Mouse (Mus musculus) kidney, postnatal 0 days (tissue): Measurements from ENCODE around the gene Cnot11. TPM values are rescaled to one million over a fixed set of nuclear protein-coding genes. Genes with fewer than 3 reads are reported as not detected.

Source experiments
- ATAC-seq: fragments of 200-750 bp; cut with Nextera tagmentation; replicated peaks from 2 replicates; pipeline ENCODE4 v1.8.0; 2017; ENCODE audit warnings: low read depth, moderate number of reproducible peaks, moderate TSS enrichment, moderate library complexity; ENCODE audit not compliant: low FRiP score
- DNase-seq: peaks from one replicate; pipeline ENCODE4 v3.0.0-alpha.2; 2016; ENCODE audit warnings: low spot score
- H3K27ac ChIP-seq: fragments of 300-500 bp; sonication (generic); 2 replicates; pipeline ENCODE4 v1.5.1; 2014; ENCODE audit warnings: mild to moderate bottlenecking
- H3K27me3 ChIP-seq: fragments of 300-500 bp; sonication (generic); 2 replicates; pipeline ENCODE4 v1.6.1; 2014; ENCODE audit warnings: low read length, mixed read lengths; ENCODE audit not compliant: insufficient read depth
- H3K36me3 ChIP-seq: fragments of 300-500 bp; sonication (generic); 2 replicates; pipeline ENCODE4 v1.6.1; 2014; ENCODE audit warnings: low read length, mixed read lengths; ENCODE audit not compliant: insufficient read depth
- H3K4me1 ChIP-seq: fragments of 300-500 bp; sonication (generic); replicated peaks from 2 replicates; pipeline ENCODE4 v1.6.1; 2014; ENCODE audit warnings: antibody characterized with exemption, low read length, mixed read lengths; ENCODE audit not compliant: insufficient read depth
- H3K4me2 ChIP-seq: fragments of 300-500 bp; sonication (generic); 2 replicates; pipeline ENCODE4 v1.6.1; 2014; ENCODE audit warnings: mild to moderate bottlenecking, low read length, moderate library complexity, mixed read lengths
- H3K4me3 ChIP-seq: fragments of 300-500 bp; sonication (generic); replicated peaks from 2 replicates; pipeline ENCODE4 v1.5.1; 2014; ENCODE audit warnings: low read depth, low read length
- H3K9ac ChIP-seq: fragments of 300-500 bp; sonication (generic); 2 replicates; pipeline ENCODE4 v1.6.1; 2014; ENCODE audit warnings: low read depth, low read length
- H3K9me3 ChIP-seq: fragments of 300-500 bp; sonication (generic); replicated peaks from 2 replicates; pipeline ENCODE4 v1.6.1; 2016; ENCODE audit warnings: low read length, inconsistent platforms, mixed read lengths
- CTCF ChIP-seq: IDR thresholded peaks from 2 replicates; pipeline ENCODE4 v1.5.1; 2016; ENCODE audit warnings: antibody characterized with exemption, low read depth, mild to moderate bottlenecking, moderate library complexity
- WGBS: fragments of 180-500 bp; shearing (Covaris S2); extraction: QIAGEN DNeasy Blood & Tissue Kit; methylation state at CpG from one replicate; pipeline ENCODE4 v1.1.7; 2014; 5-methylcytosine and 5-hydroxymethylcytosine counted together
- polyA plus RNA-seq: library from polyadenylated mRNA; unstranded; fragments of >200 nt; fragmentation: Nextera tagmentation; extraction: Ambion mirVana; gene quantifications from 2 replicates; pipeline ENCODE4 v1.2.1, GENCODE M21; 2015

Cnot11 gene
- polyA plus RNA-seq, 1 experiment from 2014 or later = 18.6 TPM

GRCm38 (mm10) chr1:39521326-39521725 is 13.5 kb upstream of the Cnot11 start:
- TF ChIP-seq CTCF = no peak
- Histone ChIP-seq H3K9ac (no peak overlapping the region), H3K9me3 (no peaks in the 10 kb centered on the region), H3K4me1 (no peaks in the 10 kb centered on the region), H3K27ac (no peak overlapping the region), H3K4me3 (no peak overlapping the region), H3K4me2 (no peak overlapping the region), H3K36me3 (no peaks in the 10 kb centered on the region), H3K27me3 (no peaks in the 10 kb centered on the region)
- DNase-seq (no peak), ATAC-seq (no peak)
- WGBS = 90% methylated on average over 7 of the region's 7 CpGs

GRCm38 (mm10) chr1:39522519-39522918 is 12.3 kb upstream of the Cnot11 start:
- no peaks in the 10 kb centered on the region for H3K36me3 ChIP-seq
- ATAC-seq = no peak
- peak; percentile 73 for DNase-seq
- no peak overlapping the region for H3K4me2 ChIP-seq
- no peaks in the 10 kb centered on the region for H3K9me3 ChIP-seq
- H3K4me1 ChIP-seq = no peaks in the 10 kb centered on the region
- no peak overlapping the region for H3K27ac ChIP-seq
- H3K4me3 ChIP-seq = no peak overlapping the region
- peak; percentile 80 for TF ChIP-seq CTCF
- no peak overlapping the region for H3K9ac ChIP-seq
- WGBS = 22% methylated on average over 5 of the region's 5 CpGs
- H3K27me3 ChIP-seq = no peaks in the 10 kb centered on the region

- Histone ChIP-seq H3K4me1 (no peaks in the 10 kb centered on the region), H3K27me3 (no peaks in the 10 kb centered on the region), H3K36me3 (no peaks in the 10 kb centered on the region), H3K4me2 (no peak overlapping the region), H3K27ac (no peak overlapping the region), H3K9me3 (no peaks in the 10 kb centered on the region), H3K4me3 (no peak overlapping the region), H3K9ac (no peak overlapping the region)
- WGBS = 59% methylated on average over 7 of the region's 7 CpGs
- ATAC-seq = no peak
- no peak for TF ChIP-seq CTCF
- DNase-seq = no peak
These were observed 9.0 kb upstream of the Cnot11 start for GRCm38 (mm10) chr1:39525763-39526162.

GRCm38 (mm10) chr1:39526371-39527167 is 8.2 kb upstream of the Cnot11 start:
- WGBS = 68% methylated on average over 9 of the region's 9 CpGs
- ATAC-seq = no peak
- no peak overlapping the region for H3K9ac ChIP-seq

GRCm38 (mm10) chr1:39527432-39527831 is 7.4 kb upstream of the Cnot11 start:
- Histone ChIP-seq H3K27me3 (no peaks in the 10 kb centered on the region), H3K9me3 (no peaks in the 10 kb centered on the region), H3K4me1 (no peaks in the 10 kb centered on the region), H3K27ac (no peak overlapping the region), H3K4me2 (no peak overlapping the region), H3K36me3 (no peaks in the 10 kb centered on the region), H3K9ac (no peak overlapping the region), H3K4me3 (no peak overlapping the region)
- WGBS = 10% methylated on average over 7 of the region's 7 CpGs
- peak; percentile 86 for TF ChIP-seq CTCF
- peak; percentile 84 for DNase-seq
- peak; percentile 66; the same call in 1 of the 2 replicates for ATAC-seq

More at GRCm38 (mm10) chr1:39526371-39527167, 8.2 kb upstream of the Cnot11 start:
- Histone ChIP-seq H3K36me3 (no peaks in the 10 kb centered on the region), H3K4me3 (no peak overlapping the region), H3K9me3 (no peaks in the 10 kb centered on the region), H3K4me1 (no peaks in the 10 kb centered on the region), H3K27ac (no peak overlapping the region), H3K27me3 (no peaks in the 10 kb centered on the region), H3K4me2 (no peak overlapping the region)
- TF ChIP-seq CTCF = no peak
- DNase-seq = no peak

GRCm38 (mm10) chr1:39528319-39528718 is 6.5 kb upstream of the Cnot11 start:
- Histone ChIP-seq H3K4me2 (no peak overlapping the region), H3K27me3 (no peaks in the 10 kb centered on the region), H3K9me3 (no peaks in the 10 kb centered on the region), H3K9ac (no peak overlapping the region), H3K4me1 (no peaks in the 10 kb centered on the region), H3K27ac (no peak overlapping the region), H3K36me3 (no peaks in the 10 kb centered on the region), H3K4me3 (no peak overlapping the region)
- no peak for TF ChIP-seq CTCF
- ATAC-seq (no peak), DNase-seq (no peak)
- 68% methylated on average over 6 of the region's 6 CpGs for WGBS
